Mouse (Mus musculus) lung, adult 2 months (tissue): ENCODE measurements at regions not wholly inside any gene's neighbourhood (a gene's known extent, or its start where the extent isn't known, plus 50 kb on each side); places are given as distances from the start of the nearest gene placed in this dataset.

ENCODE experiments used
- CTCF ChIP-seq: fragments of 200-500 bp; IDR thresholded peaks from 2 replicates; pipeline ENCODE4 v1.5.1; 2011; ENCODE audit warnings: mild to moderate bottlenecking, low read length, control low read depth; ENCODE audit not compliant: insufficient read depth
- POLR2A ChIP-seq: fragments of 200-500 bp; IDR thresholded peaks from 2 replicates; pipeline ENCODE4 v1.6.1; 2011; ENCODE audit warnings: low read depth, mild to moderate bottlenecking, control low read depth, low read length, borderline replicate concordance; ENCODE audit errors: extremely low read depth

DNA sequence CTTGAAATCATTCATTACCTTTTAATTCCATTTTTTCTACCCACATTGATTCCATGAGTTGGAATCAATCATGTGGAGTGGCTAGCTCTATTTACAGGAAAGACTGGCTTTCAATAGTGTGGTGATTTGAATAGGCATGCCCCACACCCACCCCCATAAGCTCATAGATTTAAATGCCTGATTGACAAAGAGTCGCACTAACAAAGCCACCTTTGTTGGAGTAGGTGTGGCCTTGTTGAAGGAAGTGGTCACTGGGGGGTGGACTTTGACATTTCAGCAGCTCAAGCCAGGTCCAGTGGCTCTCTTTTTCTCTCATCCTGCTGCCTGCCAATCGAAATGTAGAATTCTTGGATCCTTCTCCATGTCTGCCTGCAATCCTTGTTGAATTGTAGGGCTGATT, 92.8 kb upstream of the Elmo1 start:
- TF ChIP-seq CTCF (no peak), POLR2A (no peak)
